Mouse (Mus musculus): ENCODE results near the gene Ankrd33b. TPM values are rescaled to one million over a fixed set of nuclear protein-coding genes. Genes with fewer than 3 reads are reported as not detected.

Ankrd33b gene
- polyA plus RNA-seq, 1 experiment from 2014 or later, result 3.0 TPM

DNA sequence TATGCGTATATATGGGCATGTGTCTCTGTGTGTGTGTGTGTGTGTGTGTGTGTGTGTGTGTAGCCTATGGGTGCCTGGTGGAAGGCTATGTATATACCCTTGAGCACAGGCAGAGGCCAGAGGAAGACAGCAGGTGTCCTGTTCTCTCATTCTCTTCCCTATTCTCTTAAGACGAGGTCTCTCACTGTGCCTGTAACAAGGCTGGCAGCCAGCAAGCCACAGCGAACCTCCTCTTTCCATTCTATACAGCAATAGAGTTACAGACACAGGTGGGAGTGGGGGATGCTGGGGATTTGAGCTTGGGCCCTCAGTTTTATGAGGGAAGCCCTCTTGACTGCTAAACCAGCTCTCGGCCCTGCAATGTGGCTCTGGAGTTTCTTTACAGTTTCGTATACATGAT lies 87.5 kb downstream of the Ankrd33b start:
- 82% methylated on average over 5 of the region's 5 CpGs for WGBS
- Histone ChIP-seq H3K36me3 (ENCODE audit: insufficient read depth) (0 out of 2 replicates have a peak, but pooled peaks cover 2% of the 10 kb centered on the region), H3K4me1 (ENCODE audit: insufficient read depth) (no peaks in the 10 kb centered on the region; the same call in 1 of the 2 replicates), H3K4me2 (no peak overlapping the region), H3K9ac (no peak overlapping the region), H3K4me3 (ENCODE audit: low read depth, low read length) (no peak overlapping the region), H3K9me3 (ENCODE audit: low read depth, low read length) (no peaks in the 10 kb centered on the region), H3K27ac (ENCODE audit: low read depth) (no peak overlapping the region), H3K27me3 (ENCODE audit: insufficient read depth, low read length) (no peaks in the 10 kb centered on the region)
- ATAC-seq (ENCODE audit: insufficient read depth) (no peak), DNase-seq (no peak)
- TF ChIP-seq CTCF (IDR thresholded peaks at IDR 0.05; ENCODE audit: low read depth), result no peak

DNA sequence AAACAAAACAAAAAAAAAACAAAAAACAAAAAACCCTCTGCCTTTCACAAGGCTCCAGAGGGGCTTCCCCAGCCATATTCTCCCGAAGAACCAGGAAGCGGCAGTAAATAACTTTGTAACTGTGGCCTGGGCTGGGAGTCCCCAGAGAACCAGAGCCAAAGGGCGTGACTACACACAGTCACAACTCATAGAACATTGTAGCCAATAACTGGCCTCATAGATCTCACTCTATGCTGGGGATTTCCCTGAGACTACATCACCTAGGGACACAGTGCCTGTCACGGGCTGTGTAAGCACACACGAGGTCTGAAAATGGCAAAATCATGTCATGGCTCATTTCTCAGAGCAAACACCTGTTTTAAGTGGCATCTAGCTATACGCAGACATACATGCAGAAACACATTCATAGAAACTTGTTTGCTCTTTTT lies 87.9 kb downstream of the Ankrd33b start:
- no peak for TF ChIP-seq CTCF (IDR thresholded peaks at IDR 0.05; ENCODE audit: low read depth)
- Histone ChIP-seq H3K4me3 (ENCODE audit: low read depth, low read length) (no peak overlapping the region), H3K9me3 (ENCODE audit: low read depth, low read length) (no peaks in the 10 kb centered on the region), H3K4me2 (no peak overlapping the region), H3K9ac (no peak overlapping the region), H3K36me3 (ENCODE audit: insufficient read depth) (peaks cover 4% of the 10 kb centered on the region; the same call in 1 of the 2 replicates), H3K4me1 (ENCODE audit: insufficient read depth) (no peaks in the 10 kb centered on the region; the same call in 1 of the 2 replicates), H3K27ac (ENCODE audit: low read depth) (no peak overlapping the region), H3K27me3 (ENCODE audit: insufficient read depth, low read length) (no peaks in the 10 kb centered on the region)
- DNase-seq, result no peak
- no peak for ATAC-seq (ENCODE audit: insufficient read depth)
- 73% methylated on average over 6 of the region's 6 CpGs for WGBS

DNA sequence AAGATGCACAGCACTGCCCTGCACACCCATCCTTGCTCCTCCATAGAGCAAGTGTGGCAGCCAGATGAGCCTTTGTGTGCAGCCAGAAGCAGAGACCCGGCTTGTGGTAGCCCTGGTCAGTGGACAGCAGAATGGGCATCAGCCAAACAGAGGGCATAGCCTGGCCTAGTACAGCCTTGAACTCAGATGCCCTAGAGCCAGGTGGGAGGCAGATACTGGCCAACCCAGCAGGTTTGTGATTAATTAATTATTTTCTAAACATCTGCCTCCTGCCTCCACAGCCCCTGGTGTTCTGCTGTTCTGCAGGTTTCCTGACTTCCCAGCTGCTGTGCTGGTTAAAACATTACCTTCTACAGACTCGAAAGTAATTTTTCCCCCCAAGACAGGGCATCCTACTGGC lies 88.4 kb downstream of the Ankrd33b start:
- TF ChIP-seq CTCF (IDR thresholded peaks at IDR 0.05; ENCODE audit: low read depth), result no peak
- no peak for DNase-seq
- H3K27me3 ChIP-seq (ENCODE audit: insufficient read depth, low read length), result no peaks in the 10 kb centered on the region
- ATAC-seq (ENCODE audit: insufficient read depth), result no peak
- H3K4me3 ChIP-seq (ENCODE audit: low read depth, low read length), result no peak overlapping the region
- H3K9me3 ChIP-seq (ENCODE audit: low read depth, low read length), result no peaks in the 10 kb centered on the region
- H3K36me3 ChIP-seq (ENCODE audit: insufficient read depth), result peaks cover 8% of the 10 kb centered on the region; the same call in 1 of the 2 replicates
- H3K27ac ChIP-seq (ENCODE audit: low read depth), result no peak overlapping the region
- WGBS, result 64% methylated on average over 2 of the region's 2 CpGs
- no peak overlapping the region for H3K9ac ChIP-seq
- H3K4me1 ChIP-seq (ENCODE audit: insufficient read depth), result no peaks in the 10 kb centered on the region; the same call in 1 of the 2 replicates
- no peak overlapping the region for H3K4me2 ChIP-seq

DNA sequence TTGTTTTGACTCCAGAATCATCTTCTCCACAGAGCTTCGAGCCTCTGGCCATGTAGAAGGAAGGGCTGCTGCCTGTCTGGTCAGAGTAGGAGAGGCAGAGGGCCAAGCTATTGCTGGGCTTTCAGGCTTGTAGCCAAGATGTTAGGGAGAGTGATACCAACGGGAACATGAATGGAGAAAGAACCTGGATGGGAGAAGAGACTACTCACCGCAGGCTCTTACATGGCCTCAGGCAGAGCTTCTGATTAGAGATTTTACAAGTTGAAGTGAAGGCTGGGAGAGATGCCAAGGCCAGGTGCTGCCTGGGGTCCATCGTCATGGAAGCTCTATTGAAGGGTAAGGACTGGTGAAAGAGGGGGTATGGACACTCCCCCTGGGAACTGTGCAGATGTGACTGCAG lies 89.4 kb downstream of the Ankrd33b start:
- no peak for TF ChIP-seq CTCF (IDR thresholded peaks at IDR 0.05; ENCODE audit: low read depth)
- Histone ChIP-seq H3K36me3 (ENCODE audit: insufficient read depth) (peaks cover 15% of the 10 kb centered on the region; the same call in 1 of the 2 replicates), H3K9me3 (ENCODE audit: low read depth, low read length) (no peaks in the 10 kb centered on the region), H3K4me1 (ENCODE audit: insufficient read depth) (no peaks in the 10 kb centered on the region; the same call in 1 of the 2 replicates), H3K4me3 (ENCODE audit: low read depth, low read length) (no peak overlapping the region), H3K27me3 (ENCODE audit: insufficient read depth, low read length) (no peaks in the 10 kb centered on the region), H3K27ac (ENCODE audit: low read depth) (no peak overlapping the region), H3K4me2 (no peak overlapping the region), H3K9ac (no peak overlapping the region)
- DNase-seq (peak; percentile 23), ATAC-seq (ENCODE audit: insufficient read depth) (no peak)
- 58% methylated on average over 4 of the region's 4 CpGs for WGBS

DNA sequence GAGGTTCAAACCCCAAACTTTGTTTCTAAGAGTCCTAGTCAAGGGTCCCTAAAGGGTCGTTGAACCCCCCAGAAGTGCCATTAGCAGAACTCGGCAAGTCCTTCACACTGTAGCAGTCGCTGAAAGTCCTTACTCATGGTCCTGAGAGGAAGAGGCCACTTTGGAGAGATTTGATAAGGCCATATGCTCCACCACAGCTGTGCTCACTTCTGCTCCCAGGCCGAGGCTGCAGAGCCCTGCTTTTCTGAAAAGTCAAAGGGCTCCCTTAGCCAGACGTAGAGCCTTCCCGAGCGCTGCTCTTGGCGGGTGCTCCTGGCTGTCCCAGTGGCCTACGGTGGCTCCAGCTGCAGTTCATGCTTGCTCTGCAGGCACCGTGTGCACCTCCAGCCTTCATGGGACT lies 94.0 kb downstream of the Ankrd33b start:
- H3K27ac ChIP-seq (ENCODE audit: low read depth), result no peak overlapping the region
- no peak for DNase-seq
- no peak overlapping the region for H3K4me2 ChIP-seq
- peaks cover 17% of the 10 kb centered on the region; the same call in 1 of the 2 replicates for H3K36me3 ChIP-seq (ENCODE audit: insufficient read depth)
- no peak for ATAC-seq (ENCODE audit: insufficient read depth)
- WGBS, result 45% methylated on average over 10 of the region's 10 CpGs
- no peaks in the 10 kb centered on the region for H3K4me1 ChIP-seq (ENCODE audit: insufficient read depth)
- no peak overlapping the region for H3K4me3 ChIP-seq (ENCODE audit: low read depth, low read length)
- no peak overlapping the region for H3K9ac ChIP-seq
- no peak for TF ChIP-seq CTCF (IDR thresholded peaks at IDR 0.05; ENCODE audit: low read depth)
- no peaks in the 10 kb centered on the region for H3K27me3 ChIP-seq (ENCODE audit: insufficient read depth, low read length)
- H3K9me3 ChIP-seq (ENCODE audit: low read depth, low read length), result no peaks in the 10 kb centered on the region

DNA sequence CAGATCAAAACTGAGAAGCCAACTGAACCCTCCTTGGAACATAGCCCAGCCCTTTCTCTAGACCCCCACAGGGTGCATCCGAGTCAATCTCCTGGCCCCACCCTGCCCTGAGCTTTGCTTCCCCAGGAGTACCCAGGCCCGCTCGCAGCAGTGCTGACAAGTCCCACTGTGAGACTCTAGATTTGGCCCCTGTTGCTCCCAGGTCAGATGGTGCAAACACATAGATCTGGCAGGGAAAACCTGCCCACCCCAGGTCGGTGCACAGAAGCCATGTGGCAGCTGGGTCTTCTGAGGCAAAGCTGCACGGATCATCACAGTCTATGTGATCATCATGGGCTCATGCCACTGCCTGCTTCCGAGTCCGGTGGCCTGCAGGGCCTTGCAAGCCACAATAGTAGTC lies 94.8 kb downstream of the Ankrd33b start:
- H3K27me3 ChIP-seq (ENCODE audit: insufficient read depth, low read length), result no peaks in the 10 kb centered on the region
- 70% methylated on average over 7 of the region's 7 CpGs for WGBS
- DNase-seq (no peak), ATAC-seq (ENCODE audit: insufficient read depth) (no peak)
- H3K9me3 ChIP-seq (ENCODE audit: low read depth, low read length), result no peaks in the 10 kb centered on the region
- no peaks in the 10 kb centered on the region for H3K4me1 ChIP-seq (ENCODE audit: insufficient read depth)
- TF ChIP-seq CTCF (IDR thresholded peaks at IDR 0.05; ENCODE audit: low read depth), result no peak
- H3K4me3 ChIP-seq (ENCODE audit: low read depth, low read length), result no peak overlapping the region
- H3K4me2 ChIP-seq, result no peak overlapping the region
- H3K9ac ChIP-seq, result no peak overlapping the region
- no peak overlapping the region for H3K27ac ChIP-seq (ENCODE audit: low read depth)
- H3K36me3 ChIP-seq (ENCODE audit: insufficient read depth), result peaks cover 17% of the 10 kb centered on the region; the same call in 1 of the 2 replicates

DNA sequence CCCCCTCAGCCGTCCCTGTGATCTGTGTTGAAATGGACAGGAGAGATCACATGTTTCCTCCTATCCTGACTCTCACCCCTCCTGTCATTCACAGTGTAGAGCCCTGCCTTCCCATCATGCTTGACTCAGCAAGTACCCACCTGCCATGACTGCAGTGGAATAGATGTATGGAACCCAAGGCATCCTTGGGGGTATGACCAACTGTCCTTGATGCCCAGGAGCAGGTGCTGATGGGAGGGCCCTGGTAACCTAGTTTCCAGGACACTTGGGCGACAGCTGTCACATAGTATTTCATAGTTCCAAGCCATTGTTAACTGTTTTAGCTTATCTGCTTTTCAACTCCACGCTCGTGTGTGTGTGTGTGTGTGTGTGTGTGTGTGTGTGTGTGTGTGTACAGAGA lies 98.0 kb downstream of the Ankrd33b start:
- Histone ChIP-seq H3K27ac (ENCODE audit: low read depth) (no peak overlapping the region), H3K27me3 (ENCODE audit: insufficient read depth, low read length) (no peaks in the 10 kb centered on the region), H3K4me1 (ENCODE audit: insufficient read depth) (no peaks in the 10 kb centered on the region), H3K9ac (no peak overlapping the region), H3K36me3 (ENCODE audit: insufficient read depth) (peaks cover 13% of the 10 kb centered on the region; the same call in 1 of the 2 replicates), H3K4me3 (ENCODE audit: low read depth, low read length) (no peak overlapping the region), H3K4me2 (no peak overlapping the region), H3K9me3 (ENCODE audit: low read depth, low read length) (no peaks in the 10 kb centered on the region)
- ATAC-seq (ENCODE audit: insufficient read depth), result no peak
- TF ChIP-seq CTCF (IDR thresholded peaks at IDR 0.05; ENCODE audit: low read depth), result no peak
- WGBS, result 74% methylated on average over 4 of the region's 4 CpGs
- no peak for DNase-seq

All from lung, embryonic 14.5 days (tissue).